Mouse (Mus musculus): Measurements from ENCODE around the gene Fopnl. TPM values are rescaled to one million over a fixed set of nuclear protein-coding genes. Genes with fewer than 3 reads are reported as not detected.
A peak's percentile ranks its signal among the peaks of the same experiment; 100 is the strongest.

Fopnl gene
- 10 to 100 TPM; 59.7 to 66.6 TPM for total RNA-seq (2021)
- long read RNA-seq, experiment 1, transcript Fopnl-204 (2 exons, 807 nt), result minor isoform, 5 of 489 reads
- long read RNA-seq, experiment 1, transcript Fopnl-201 (5 exons, 1,465 nt), result major isoform, 23 of 489 reads
- long read RNA-seq, experiment 1, transcript Fopnl-205 (3 exons, 1,147 nt), result minor isoform, 22 of 489 reads
- long read RNA-seq, experiment 1, partial matches to known transcripts, result 0 of 489 reads
- long read RNA-seq, experiment 1, other reads (novel, unspliced or antisense), result 439 of 489 reads
- long read RNA-seq, experiment 2, transcript Fopnl-201 (5 exons, 1,465 nt), result minor isoform, 11 of 404 reads
- long read RNA-seq, experiment 2, transcript Fopnl-205 (3 exons, 1,147 nt), result major isoform, 20 of 404 reads
- long read RNA-seq, experiment 2, partial matches to known transcripts, result 0 of 404 reads
- long read RNA-seq, experiment 2, other reads (novel, unspliced or antisense), result 372 of 404 reads

- peak; percentile 97 to 98 for DNase-seq
These were observed at the start of gene Fopnl for GRCm38 (mm10) chr16:14316884-14317876. Gene Fopnl (minus strand): TSS chr16:14317405.

GRCm38 (mm10) chr16:14366017-14366416 lies 48.8 kb upstream of the Fopnl start:
- no peak for DNase-seq

GRCm38 (mm10) chr16:14365457-14365856 lies 48.3 kb upstream of the Fopnl start:
- peak in 1 of 2 experiments; percentile 34 for DNase-seq

GRCm38 (mm10) chr16:14364066-14364465 lies 46.9 kb upstream of the Fopnl start:
- DNase-seq, result no peak

GRCm38 (mm10) chr16:14363496-14363895 lies 46.3 kb upstream of the Fopnl start:
- DNase-seq, result no peak

- DNase-seq, result no peak
These were observed 45.1 kb upstream of the Fopnl start for GRCm38 (mm10) chr16:14362099-14362820.

GRCm38 (mm10) chr16:14361362-14362098 lies 44.3 kb upstream of the Fopnl start, which contains the start of gene Abcc1:
Gene Abcc1 (plus strand): TSS chr16:14361558.
- DNase-seq, result peak; percentile 80 to 84

- peak; percentile 46 to 49 for DNase-seq
These were observed 43.7 kb upstream of the Fopnl start for GRCm38 (mm10) chr16:14360931-14361330.

GRCm38 (mm10) chr16:14358531-14358930 lies 41.3 kb upstream of the Fopnl start:
- peak in 1 of 2 experiments; percentile 32 for DNase-seq

GRCm38 (mm10) chr16:14357859-14358258 lies 40.7 kb upstream of the Fopnl start:
- DNase-seq, result no peak

- DNase-seq, result no peak
These were observed 35.5 kb upstream of the Fopnl start for GRCm38 (mm10) chr16:14352663-14353062.

GRCm38 (mm10) chr16:14352234-14352633 lies 35.0 kb upstream of the Fopnl start:
- DNase-seq, result no peak

GRCm38 (mm10) chr16:14351571-14351970 lies 34.4 kb upstream of the Fopnl start:
- DNase-seq, result no peak

- DNase-seq, result no peak
These were observed 27.8 kb upstream of the Fopnl start for GRCm38 (mm10) chr16:14344967-14345366.

- no peak for DNase-seq
These were observed 11.0 kb upstream of the Fopnl start for GRCm38 (mm10) chr16:14328156-14328555.

- no peak for DNase-seq
These were observed 3.3 kb upstream of the Fopnl start for GRCm38 (mm10) chr16:14320494-14320893.

GRCm38 (mm10) chr16:14319681-14320080 lies 2.5 kb upstream of the Fopnl start:
- DNase-seq, result no peak

GRCm38 (mm10) chr16:14312914-14313313 lies 4.3 kb downstream of the Fopnl start:
- no peak for DNase-seq

GRCm38 (mm10) chr16:14311371-14311770 lies 5.8 kb downstream of the Fopnl start:
- peak in 1 of 2 experiments; percentile 35 for DNase-seq

GRCm38 (mm10) chr16:14309833-14310232 lies 7.4 kb downstream of the Fopnl start:
- no peak for DNase-seq

All from heart, adult 18-20 months (tissue).